Mouse (Mus musculus) lung, postnatal 0 days (tissue): ENCODE results near the gene Rab3c. TPM values are rescaled to one million over a fixed set of nuclear protein-coding genes. Genes with fewer than 3 reads are reported as not detected.

Source experiments
- ATAC-seq: fragments of 200-750 bp; cut with Nextera tagmentation; 2 replicates; pipeline ENCODE4 v1.8.0; 2017; ENCODE audit warnings: moderate library complexity
- DNase-seq: peaks from one replicate; pipeline ENCODE4 v3.0.0-alpha.2; 2016; ENCODE audit warnings: low spot score
- H3K27ac ChIP-seq: fragments of 300-500 bp; sonication (generic); 2 replicates; pipeline ENCODE4 v1.5.1; 2014; ENCODE audit warnings: antibody characterized with exemption, mild to moderate bottlenecking, low read length, mixed read lengths
- H3K27me3 ChIP-seq: fragments of 300-500 bp; sonication (generic); replicated peaks from 2 replicates; pipeline ENCODE4 v1.6.1; 2014; ENCODE audit warnings: low read length, mixed read lengths; ENCODE audit not compliant: insufficient read depth
- H3K36me3 ChIP-seq: fragments of 300-500 bp; sonication (generic); 2 replicates; pipeline ENCODE4 v1.6.1; 2014; ENCODE audit warnings: low read length, mixed read lengths; ENCODE audit not compliant: insufficient read depth
- H3K4me1 ChIP-seq: fragments of 300-500 bp; sonication (generic); 2 replicates; pipeline ENCODE4 v1.6.1; 2014; ENCODE audit warnings: antibody characterized with exemption, low read depth, low read length, mixed read lengths; ENCODE audit not compliant: insufficient read depth
- H3K4me2 ChIP-seq: fragments of 300-500 bp; sonication (generic); replicated peaks from 2 replicates; pipeline ENCODE4 v1.6.1; 2014; ENCODE audit warnings: low read depth, mild to moderate bottlenecking, low read length, moderate library complexity, mixed read lengths
- H3K4me3 ChIP-seq: fragments of 300-500 bp; sonication (generic); 2 replicates; pipeline ENCODE4 v1.5.1; 2014; ENCODE audit warnings: low read depth, low read length
- H3K9ac ChIP-seq: fragments of 300-500 bp; sonication (generic); replicated peaks from 2 replicates; pipeline ENCODE4 v1.6.1; 2014; ENCODE audit warnings: low read depth, mild to moderate bottlenecking
- H3K9me3 ChIP-seq: fragments of 300-500 bp; sonication (generic); 2 replicates; pipeline ENCODE4 v1.6.1; 2016; ENCODE audit warnings: low read length, mixed read lengths
- CTCF ChIP-seq: IDR thresholded peaks from 2 replicates; pipeline ENCODE4 v1.5.1; 2016; ENCODE audit warnings: antibody characterized with exemption, mild to moderate bottlenecking
- EP300 ChIP-seq: IDR thresholded peaks from 2 replicates; pipeline ENCODE4 v1.6.1; 2016; ENCODE audit warnings: antibody characterized with exemption, mild to moderate bottlenecking, control low read depth
- WGBS: fragments of 180-500 bp; shearing (Covaris S2); extraction: QIAGEN DNeasy Blood & Tissue Kit; methylation state at CpG from one replicate; pipeline ENCODE4 v1.1.7; 2014; 5-methylcytosine and 5-hydroxymethylcytosine counted together
- polyA plus RNA-seq: library from polyadenylated mRNA; unstranded; fragments of >200 nt; fragmentation: Nextera tagmentation; extraction: Ambion mirVana; gene quantifications from 2 replicates; pipeline ENCODE4 v1.2.1, GENCODE M21; 2015

Gene Rab3c
- polyA plus RNA-seq, 1 experiment from 2014 or later, result 2.8 TPM

DNA sequence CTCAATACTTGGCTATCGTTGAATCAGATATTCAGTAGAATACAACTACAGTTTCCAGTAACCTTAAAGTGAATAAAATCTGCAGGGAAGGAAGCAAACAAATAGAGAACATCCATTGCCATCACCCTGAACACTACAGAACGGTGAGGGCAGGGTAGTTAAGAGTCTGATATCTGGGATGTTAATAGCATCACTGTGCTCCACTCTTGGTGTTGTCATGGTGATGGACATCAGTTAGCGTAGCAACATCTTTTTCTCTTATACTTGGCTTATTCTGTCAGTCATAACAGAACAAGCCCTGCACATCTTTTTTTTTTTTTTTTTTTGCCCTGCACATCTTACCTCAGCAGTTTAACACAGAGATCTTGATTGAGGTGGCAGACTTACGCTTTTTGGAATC, 268.8 kb downstream of the Rab3c start:
- Histone ChIP-seq H3K9ac (no peak overlapping the region), H3K27ac (no peak overlapping the region), H3K36me3 (no peaks in the 10 kb centered on the region)

DNA sequence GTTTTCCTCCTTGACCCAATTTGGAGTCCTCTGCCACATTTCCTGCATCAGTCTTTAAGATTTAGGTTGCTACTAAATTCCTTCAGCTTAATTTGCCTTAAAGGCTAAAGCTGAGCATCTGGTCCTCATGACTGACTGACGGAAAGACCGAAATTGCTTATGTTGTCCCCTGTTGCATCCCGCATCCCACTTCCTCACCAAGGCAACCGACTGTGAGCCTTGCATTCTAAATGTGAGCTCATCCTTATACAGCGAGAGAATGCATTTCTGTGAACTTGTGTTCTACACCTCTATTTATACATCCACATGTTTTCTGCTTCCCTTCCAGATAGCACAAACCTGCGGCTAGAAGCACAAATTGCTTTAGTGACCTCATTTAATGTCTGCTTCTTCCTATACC, 269.9 kb downstream of the Rab3c start:
- no peak overlapping the region for H3K9ac ChIP-seq
- H3K27me3 ChIP-seq, result no peaks in the 10 kb centered on the region
- DNase-seq (no peak), ATAC-seq (no peak)
- no peaks in the 10 kb centered on the region for H3K9me3 ChIP-seq
- H3K4me1 ChIP-seq, result no peaks in the 10 kb centered on the region
- no peaks in the 10 kb centered on the region for H3K36me3 ChIP-seq
- no peak overlapping the region for H3K4me3 ChIP-seq
- WGBS, result 89% methylated on average over 6 of the region's 6 CpGs
- no peak overlapping the region for H3K4me2 ChIP-seq
- no peak for TF ChIP-seq CTCF
- no peak for TF ChIP-seq EP300
- no peak overlapping the region for H3K27ac ChIP-seq

More for the DNA sequence above, 268.8 kb downstream of the Rab3c start:
- no peaks in the 10 kb centered on the region for H3K9me3 ChIP-seq
- H3K4me2 ChIP-seq, result no peak overlapping the region
- WGBS, result 83% methylated on average over 4 of the region's 4 CpGs
- no peaks in the 10 kb centered on the region for H3K4me1 ChIP-seq
- no peak for DNase-seq
- no peak for ATAC-seq
- H3K4me3 ChIP-seq, result no peak overlapping the region
- no peaks in the 10 kb centered on the region for H3K27me3 ChIP-seq
- TF ChIP-seq EP300, result no peak
- no peak for TF ChIP-seq CTCF

DNA sequence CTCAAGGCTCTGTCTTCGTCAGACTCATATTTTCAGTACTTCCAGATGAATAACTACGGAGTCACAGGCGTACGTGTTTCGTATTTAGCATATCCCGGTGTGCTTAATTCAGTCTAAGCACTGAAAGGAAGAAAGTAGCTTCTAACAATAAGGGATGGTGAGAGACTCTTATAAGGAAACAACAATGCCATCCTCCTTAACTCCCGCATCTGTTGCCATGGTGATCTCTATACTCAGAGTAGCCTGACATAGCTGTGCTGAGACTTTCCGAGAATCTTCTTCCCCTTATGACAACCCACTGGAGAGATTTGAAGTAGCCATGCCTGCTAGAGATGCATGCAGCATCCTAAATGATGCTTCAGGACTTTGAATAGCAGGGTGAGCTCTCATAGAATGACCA, 272.3 kb downstream of the Rab3c start:
- Histone ChIP-seq H3K9ac (no peak overlapping the region), H3K27me3 (no peaks in the 10 kb centered on the region), H3K36me3 (no peaks in the 10 kb centered on the region), H3K4me3 (no peak overlapping the region), H3K9me3 (no peaks in the 10 kb centered on the region), H3K27ac (no peak overlapping the region), H3K4me1 (no peaks in the 10 kb centered on the region), H3K4me2 (no peak overlapping the region)
- no peak for ATAC-seq
- TF ChIP-seq EP300, result no peak
- TF ChIP-seq CTCF, result no peak
- WGBS, result 85% methylated on average over 8 of the region's 8 CpGs
- DNase-seq, result no peak

DNA sequence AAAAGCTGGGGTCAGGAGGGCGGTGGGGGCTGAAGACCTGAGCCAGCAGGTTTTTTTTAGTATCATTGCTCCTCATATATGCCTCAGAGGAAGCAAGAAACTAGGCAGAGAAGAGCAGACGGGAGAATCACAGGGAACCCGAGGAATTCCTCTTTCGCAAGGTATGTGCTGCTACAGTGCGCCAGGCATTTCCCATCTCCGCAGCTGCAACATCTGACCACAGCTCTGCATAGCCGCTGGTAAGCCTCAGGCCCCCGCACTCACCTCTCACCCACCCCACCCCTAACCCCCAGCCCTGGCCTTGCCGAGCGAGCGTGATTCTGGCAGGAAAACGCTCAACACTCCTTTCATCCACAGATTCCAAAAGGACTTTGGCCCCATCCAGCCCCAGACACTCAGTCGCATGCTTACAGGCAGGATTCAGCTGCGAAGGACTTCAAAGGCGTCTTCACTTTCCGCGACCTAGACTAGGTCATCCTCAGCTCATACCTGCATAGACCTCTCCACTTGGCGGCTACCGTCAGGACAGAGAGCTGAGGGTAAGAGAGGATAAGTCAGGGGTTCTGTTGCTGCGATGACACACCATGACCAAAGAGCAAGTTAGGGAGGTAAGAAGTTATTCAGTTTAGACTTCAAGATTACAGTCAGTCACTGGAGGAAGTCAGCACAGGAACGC, 274.6 kb downstream of the Rab3c start:
- H3K9me3 ChIP-seq, result no peaks in the 10 kb centered on the region
- no peak overlapping the region for H3K9ac ChIP-seq
- no peak overlapping the region for H3K4me3 ChIP-seq
- H3K4me2 ChIP-seq, result no peak overlapping the region
- ATAC-seq (no peak), DNase-seq (no peak)
- no peaks in the 10 kb centered on the region for H3K27me3 ChIP-seq
- no peaks in the 10 kb centered on the region for H3K4me1 ChIP-seq
- 27% methylated on average over 21 of the region's 21 CpGs for WGBS
- TF ChIP-seq CTCF (no peak), EP300 (no peak)
- H3K27ac ChIP-seq, result no peak overlapping the region
- H3K36me3 ChIP-seq, result no peaks in the 10 kb centered on the region

Other genes starting within 250 kb of the Rab3c start
- gene Gapt, start 76.2 kb upstream of the Rab3c start, polyA plus RNA-seq, result 0.45 and 0.55 TPM in 2 replicates
- gene Plk2, start 114.0 kb upstream of the Rab3c start, polyA plus RNA-seq, result 103 and 137 TPM in 2 replicates